Mouse (Mus musculus) urinary bladder, postnatal 0 days (tissue): ENCODE results near the gene Samt3. TPM values are rescaled to one million over a fixed set of nuclear protein-coding genes. Genes with fewer than 3 reads are reported as not detected.

Source experiments
- polyA plus RNA-seq: library from polyadenylated mRNA; unstranded; fragments of >200 nt; fragmentation: Nextera tagmentation; extraction: Ambion mirVana; gene quantifications from 2 replicates; pipeline ENCODE4 v1.2.1, GENCODE M21; 2015

Gene Samt3
- not detected in 2 replicates for polyA plus RNA-seq

GRCm38 (mm10) chrX:86043899-86044298 lies at the start of gene Samt3:
Gene Samt3, plus strand, starts transcription at chrX:86044199.

Other genes starting within 250 kb of the Samt3 start
- gene 5430427O19Rik, start 173.8 kb upstream of the Samt3 start, polyA plus RNA-seq: 0.11 and 0.71 TPM in 2 replicates
- gene Nr0b1, start 147.6 kb downstream of the Samt3 start, polyA plus RNA-seq: not detected in 2 replicates